Mouse (Mus musculus): ENCODE data around the gene Rbms3. TPM values are rescaled to one million over a fixed set of nuclear protein-coding genes. Genes with fewer than 3 reads are reported as not detected.
A peak's percentile ranks its signal among the peaks of the same experiment; 100 is the strongest.

The Rbms3 gene
- polyA plus RNA-seq, 1 experiment from 2014 or later = 80.5 TPM

DNA sequence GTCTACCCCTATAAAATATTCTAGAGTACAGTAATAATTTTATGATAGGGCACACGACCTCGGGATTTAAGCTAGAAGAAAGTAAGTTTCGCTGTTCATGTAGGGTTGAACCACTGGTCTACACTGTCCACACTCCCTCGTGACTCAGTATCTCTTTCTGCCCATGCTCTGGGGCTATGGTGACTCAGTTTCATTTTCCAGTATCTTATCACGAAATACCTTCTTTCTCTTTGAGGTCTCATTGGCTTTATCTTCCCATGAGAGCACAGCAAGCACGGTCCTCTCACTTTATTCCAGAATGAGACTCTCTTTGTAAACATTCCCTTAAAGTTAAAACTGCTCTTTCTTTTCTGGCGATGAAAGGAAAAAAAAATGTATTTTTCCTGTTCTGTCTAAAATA, 808.1 kb downstream of the Rbms3 start:
- Histone ChIP-seq H3K27ac (replicated peaks) (no peak overlapping the region), H3K4me2 (no peak overlapping the region), H3K4me3 (no peak overlapping the region), H3K4me1 (replicated peaks) (no peaks in the 10 kb centered on the region), H3K9me3 (no peaks in the 10 kb centered on the region), H3K36me3 (no peaks in the 10 kb centered on the region), H3K27me3 (no peaks in the 10 kb centered on the region), H3K9ac (no peak overlapping the region)
- ATAC-seq (ENCODE audit: low FRiP score, low read depth) = no peak
- 92% methylated on average over 7 of the region's 7 CpGs for WGBS

DNA sequence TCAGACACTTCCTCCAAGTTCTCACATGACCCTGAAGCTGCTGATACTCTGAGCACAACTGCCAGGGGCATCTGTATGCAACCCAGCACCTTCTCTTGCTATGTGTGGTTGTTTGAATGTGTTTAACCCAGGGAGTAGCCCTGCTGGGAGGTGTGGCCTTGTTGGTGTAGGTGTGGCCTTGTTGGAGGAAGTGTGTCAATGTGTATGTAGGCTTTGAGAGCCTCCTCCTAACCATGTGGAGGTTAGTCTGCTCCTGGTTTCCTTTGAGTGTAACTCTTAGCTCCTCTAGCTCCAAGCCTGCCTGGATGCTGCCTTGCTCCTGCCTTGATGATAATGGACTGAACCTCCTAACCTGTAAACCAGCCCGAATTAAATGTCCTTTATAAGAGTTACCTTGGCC, 812.5 kb downstream of the Rbms3 start:
- WGBS = 79% methylated on average over 1 of the region's 1 CpGs
- no peaks in the 10 kb centered on the region for H3K27me3 ChIP-seq
- H3K36me3 ChIP-seq = no peaks in the 10 kb centered on the region
- no peak overlapping the region for H3K9ac ChIP-seq
- no peak for ATAC-seq (ENCODE audit: low FRiP score, low read depth)
- no peak overlapping the region for H3K4me3 ChIP-seq
- H3K27ac ChIP-seq (replicated peaks) = no peak overlapping the region
- no peak overlapping the region for H3K4me2 ChIP-seq
- peaks cover 7% of the 10 kb centered on the region for H3K4me1 ChIP-seq (replicated peaks)
- H3K9me3 ChIP-seq = no peaks in the 10 kb centered on the region

GRCm38 (mm10) chr9:116814495-116815094, 815.1 kb downstream of the Rbms3 start:
- no peak for ATAC-seq (ENCODE audit: low FRiP score, low read depth)
- Histone ChIP-seq H3K9me3 (no peaks in the 10 kb centered on the region), H3K9ac (no peak overlapping the region), H3K27ac (replicated peaks) (no peak overlapping the region), H3K4me1 (replicated peaks) (peaks cover 7% of the 10 kb centered on the region), H3K27me3 (no peaks in the 10 kb centered on the region), H3K4me3 (no peak overlapping the region), H3K36me3 (no peaks in the 10 kb centered on the region), H3K4me2 (no peak overlapping the region)
- WGBS = 79% methylated on average over 10 of the region's 10 CpGs

- Histone ChIP-seq H3K4me1 (replicated peaks) (peaks cover 7% of the 10 kb centered on the region), H3K9ac (no peak overlapping the region), H3K4me2 (no peak overlapping the region), H3K9me3 (no peaks in the 10 kb centered on the region), H3K27me3 (no peaks in the 10 kb centered on the region), H3K27ac (replicated peaks) (peak overlapping the region; percentile 62), H3K36me3 (no peaks in the 10 kb centered on the region), H3K4me3 (no peak overlapping the region)
- no peak for ATAC-seq (ENCODE audit: low FRiP score, low read depth)
- 76% methylated on average over 2 of the region's 2 CpGs for WGBS
Observed at GRCm38 (mm10) chr9:116813396-116813795, 816.3 kb downstream of the Rbms3 start.

- Histone ChIP-seq H3K4me2 (no peak overlapping the region), H3K4me3 (no peak overlapping the region), H3K27me3 (no peaks in the 10 kb centered on the region), H3K4me1 (replicated peaks) (peaks cover 21% of the 10 kb centered on the region), H3K27ac (replicated peaks) (no peak overlapping the region), H3K36me3 (no peaks in the 10 kb centered on the region), H3K9ac (no peak overlapping the region), H3K9me3 (no peaks in the 10 kb centered on the region)
- ATAC-seq (ENCODE audit: low FRiP score, low read depth) = no peak
- 64% methylated on average over 5 of the region's 5 CpGs for WGBS
Observed at GRCm38 (mm10) chr9:116809260-116809659, 820.5 kb downstream of the Rbms3 start.

DNA sequence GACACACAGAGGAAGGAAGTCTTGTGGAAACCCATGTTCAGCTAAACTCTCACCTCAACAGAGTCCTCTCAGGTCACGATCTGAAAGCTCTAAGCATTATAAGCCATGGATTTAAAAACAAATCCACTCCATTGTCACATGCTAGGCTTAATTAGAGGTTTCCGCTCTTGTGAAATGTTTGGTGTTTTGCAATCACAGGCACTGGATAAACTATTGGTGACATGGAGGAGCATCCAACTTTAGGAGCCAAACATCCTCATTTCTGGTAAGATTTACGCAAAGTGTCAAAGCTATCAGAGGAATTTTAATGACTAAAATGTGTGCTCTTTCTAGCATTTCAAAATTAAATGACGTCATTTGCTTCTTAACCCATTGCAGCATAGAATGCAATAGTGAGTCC, 821.3 kb downstream of the Rbms3 start:
- H3K4me2 ChIP-seq = no peak overlapping the region
- no peaks in the 10 kb centered on the region for H3K9me3 ChIP-seq
- no peak for ATAC-seq (ENCODE audit: low FRiP score, low read depth)
- no peak overlapping the region for H3K4me3 ChIP-seq
- no peak overlapping the region for H3K9ac ChIP-seq
- no peaks in the 10 kb centered on the region for H3K27me3 ChIP-seq
- no peak overlapping the region for H3K27ac ChIP-seq (replicated peaks)
- no peaks in the 10 kb centered on the region for H3K36me3 ChIP-seq
- WGBS = 79% methylated on average over 4 of the region's 4 CpGs
- peaks cover 17% of the 10 kb centered on the region for H3K4me1 ChIP-seq (replicated peaks)

DNA sequence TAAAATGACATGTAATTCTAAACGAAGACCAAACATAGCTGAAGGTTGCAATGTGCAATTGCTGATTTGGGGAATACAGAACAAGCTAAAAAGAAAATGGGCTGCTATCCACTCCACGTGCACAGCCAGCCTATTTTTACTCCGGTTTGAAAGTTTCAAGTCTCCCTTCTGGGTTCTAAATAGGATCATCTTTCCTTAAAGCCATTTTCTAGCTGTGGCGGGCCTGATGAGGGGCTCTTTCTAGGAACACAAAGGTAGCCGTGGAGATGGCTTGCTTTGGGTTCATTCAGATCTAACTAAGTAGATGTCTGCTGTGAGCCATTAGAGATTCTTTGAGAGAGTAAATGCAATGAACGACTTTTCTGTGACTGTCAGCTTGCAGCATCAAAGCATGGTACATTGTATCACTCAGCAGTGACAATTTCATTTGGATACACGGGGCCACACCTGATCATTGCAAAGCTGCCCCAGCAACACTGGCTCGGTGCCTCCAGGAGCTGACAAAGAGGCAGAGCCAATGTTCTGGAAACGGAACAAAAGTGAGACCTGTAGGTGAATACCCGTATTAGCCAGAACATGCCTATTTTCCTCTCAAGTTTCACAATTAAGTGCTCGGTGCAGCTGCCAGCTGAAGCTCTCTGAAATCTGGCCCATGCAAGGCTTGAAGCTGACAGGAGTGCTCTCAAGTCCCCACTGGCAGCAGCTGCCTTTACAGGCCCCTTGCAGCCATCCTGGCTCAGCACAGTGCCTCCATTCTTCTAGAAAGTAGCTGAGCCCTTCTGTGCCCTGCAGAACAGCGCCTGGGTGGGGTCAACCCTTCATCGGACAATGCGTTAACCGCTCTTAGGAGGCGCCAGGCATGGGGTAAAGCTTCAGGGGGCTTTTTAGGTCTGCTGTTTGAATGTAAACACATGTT, 822.3 kb downstream of the Rbms3 start:
- H3K9ac ChIP-seq = no peak overlapping the region
- H3K4me2 ChIP-seq = no peak overlapping the region
- H3K36me3 ChIP-seq = no peaks in the 10 kb centered on the region
- 8% methylated on average over 16 of the region's 16 CpGs for WGBS
- ATAC-seq (ENCODE audit: low FRiP score, low read depth) = peak; percentile 81; the same call in 1 of the 2 replicates
- H3K9me3 ChIP-seq = no peaks in the 10 kb centered on the region
- no peak overlapping the region for H3K4me3 ChIP-seq
- peaks cover 18% of the 10 kb centered on the region for H3K4me1 ChIP-seq (replicated peaks)
- no peaks in the 10 kb centered on the region for H3K27me3 ChIP-seq
- H3K27ac ChIP-seq (replicated peaks) = peak overlapping the region; percentile 31

DNA sequence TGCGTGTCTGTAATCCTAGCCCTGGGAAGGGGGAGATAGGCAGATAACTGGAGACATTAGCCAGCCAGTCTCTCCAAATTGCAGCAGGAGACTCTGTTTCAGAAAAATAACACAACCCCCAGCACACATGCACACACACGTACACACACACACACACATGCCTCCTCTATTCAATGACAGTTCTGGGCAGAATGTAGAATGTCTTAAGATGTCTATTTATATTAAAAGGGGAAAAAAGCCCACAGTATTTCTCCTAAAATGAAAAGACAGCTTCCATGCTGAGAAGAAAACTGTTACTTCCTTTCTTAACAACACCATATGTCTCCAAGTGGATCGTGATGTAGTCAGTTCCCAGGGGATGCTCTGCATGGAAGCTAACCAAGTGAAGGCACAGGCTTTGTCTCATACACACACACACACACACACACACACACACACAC, 826.4 kb downstream of the Rbms3 start:
- Histone ChIP-seq H3K9ac (no peak overlapping the region), H3K4me3 (no peak overlapping the region), H3K4me2 (no peak overlapping the region), H3K27ac (replicated peaks) (0 out of 2 replicates have a peak overlapping the region, but pooled peaks have one; percentile 27), H3K9me3 (no peaks in the 10 kb centered on the region), H3K27me3 (no peaks in the 10 kb centered on the region), H3K36me3 (no peaks in the 10 kb centered on the region), H3K4me1 (replicated peaks) (peaks cover 18% of the 10 kb centered on the region)
- no peak for ATAC-seq (ENCODE audit: low FRiP score, low read depth)
- WGBS = 58% methylated on average over 3 of the region's 3 CpGs

GRCm38 (mm10) chr9:116802602-116803001, 827.1 kb downstream of the Rbms3 start:
- H3K4me3 ChIP-seq = no peak overlapping the region
- peaks cover 13% of the 10 kb centered on the region for H3K4me1 ChIP-seq (replicated peaks)
- H3K9me3 ChIP-seq = no peaks in the 10 kb centered on the region
- no peak overlapping the region for H3K27ac ChIP-seq (replicated peaks)
- H3K9ac ChIP-seq = no peak overlapping the region
- H3K4me2 ChIP-seq = no peak overlapping the region
- 63% methylated on average over 7 of the region's 7 CpGs for WGBS
- H3K27me3 ChIP-seq = no peaks in the 10 kb centered on the region
- no peaks in the 10 kb centered on the region for H3K36me3 ChIP-seq
- no peak for ATAC-seq (ENCODE audit: low FRiP score, low read depth)

DNA sequence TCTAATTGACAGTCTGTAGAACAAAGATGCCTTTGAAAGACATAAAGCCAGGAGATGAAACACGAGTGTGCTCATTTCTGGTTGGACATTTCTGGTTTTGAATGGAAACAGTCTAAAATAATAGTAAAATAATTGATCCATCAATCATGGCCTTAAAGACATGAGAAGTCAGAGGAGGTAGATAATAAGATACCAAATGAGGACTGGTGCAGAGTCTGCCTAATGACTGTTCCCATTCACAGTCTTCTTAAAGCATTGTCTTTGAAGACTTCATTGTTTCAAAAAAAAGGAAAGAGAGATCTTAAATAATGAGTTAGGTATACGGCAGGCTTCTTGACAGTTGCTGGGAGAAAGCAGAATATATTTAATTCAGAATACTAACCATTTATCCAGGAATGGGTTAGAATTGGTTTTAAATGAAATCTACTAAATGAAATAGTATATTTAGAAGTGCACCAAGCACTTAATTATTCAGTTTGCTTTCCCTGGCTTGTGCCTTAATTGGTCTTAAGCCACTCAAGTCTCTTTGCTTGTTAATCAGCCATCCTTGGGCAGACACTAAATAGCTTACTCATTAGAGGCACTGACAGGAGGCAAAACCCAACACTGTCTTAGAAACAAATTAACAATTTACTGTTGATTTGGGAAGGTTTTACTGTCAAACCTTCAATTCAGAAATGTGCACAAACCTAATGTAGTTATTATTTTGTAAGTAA, 834.3 kb downstream of the Rbms3 start:
- no peak for ATAC-seq (ENCODE audit: low FRiP score, low read depth)
- H3K27ac ChIP-seq (replicated peaks) = no peak overlapping the region
- no peak overlapping the region for H3K9ac ChIP-seq
- H3K4me3 ChIP-seq = no peak overlapping the region
- H3K4me1 ChIP-seq (replicated peaks) = no peaks in the 10 kb centered on the region
- no peak overlapping the region for H3K4me2 ChIP-seq
- WGBS = 32% methylated on average over 2 of the region's 2 CpGs
- H3K9me3 ChIP-seq = no peaks in the 10 kb centered on the region
- H3K27me3 ChIP-seq = no peaks in the 10 kb centered on the region
- no peaks in the 10 kb centered on the region for H3K36me3 ChIP-seq

- H3K4me1 ChIP-seq (replicated peaks) = no peaks in the 10 kb centered on the region
- H3K27me3 ChIP-seq = no peaks in the 10 kb centered on the region
- no peak overlapping the region for H3K4me2 ChIP-seq
- H3K36me3 ChIP-seq = no peaks in the 10 kb centered on the region
- H3K4me3 ChIP-seq = no peak overlapping the region
- H3K9ac ChIP-seq = no peak overlapping the region
- WGBS = 89% methylated on average over 7 of the region's 7 CpGs
- no peak for ATAC-seq (ENCODE audit: low FRiP score, low read depth)
- H3K9me3 ChIP-seq = no peaks in the 10 kb centered on the region
- H3K27ac ChIP-seq (replicated peaks) = no peak overlapping the region
Observed at GRCm38 (mm10) chr9:116791850-116792249, 837.9 kb downstream of the Rbms3 start.
